Mouse (Mus musculus) E14TG2a.4 (cell line): ENCODE measurements around the gene Morn4.

Source experiments
- CTCF ChIP-seq: conservative IDR thresholded peaks from 2 replicates; pipeline ENCODE4 v1.5.1; 2014; ENCODE audit warnings: low read length
- NANOG ChIP-seq: IDR thresholded peaks from 2 replicates; pipeline ENCODE4 v1.6.1; 2014; ENCODE audit warnings: borderline replicate concordance, low read length, mixed read lengths
- POU5F1 ChIP-seq: IDR thresholded peaks from 2 replicates; pipeline ENCODE4 v1.6.1; 2014; ENCODE audit warnings: low read length, borderline replicate concordance

- TF ChIP-seq CTCF (no peak), NANOG (no peak), POU5F1 (no peak)
These were observed 4.5 kb upstream of the Morn4 start for GRCm38 (mm10) chr19:42090637-42091141.
